Mouse (Mus musculus) urinary bladder, postnatal 25 days (tissue): Measurements from ENCODE around the gene Cysltr2.

Source experiments
- DNase-seq: peaks from one replicate; pipeline ENCODE4 v3.0.0; 2022; ENCODE audit warnings: low spot score

Cysltr2 gene

GRCm38 (mm10) chr14:73048937-73049336 lies at the start of gene Cysltr2:
Gene Cysltr2, minus strand, starts transcription at chr14:73049114.
- no peak for DNase-seq

GRCm38 (mm10) chr14:73094802-73095550 lies 46.1 kb upstream of the Cysltr2 start:
- no peak for DNase-seq

GRCm38 (mm10) chr14:73092871-73093270 lies 44.0 kb upstream of the Cysltr2 start:
- no peak for DNase-seq

- DNase-seq = no peak
Observed at GRCm38 (mm10) chr14:73088224-73088623, 39.3 kb upstream of the Cysltr2 start.

GRCm38 (mm10) chr14:73087746-73088145 lies 38.8 kb upstream of the Cysltr2 start:
- DNase-seq = no peak

- DNase-seq = no peak
Observed at GRCm38 (mm10) chr14:73087247-73087646, 38.3 kb upstream of the Cysltr2 start.

GRCm38 (mm10) chr14:73086425-73086824 lies 37.5 kb upstream of the Cysltr2 start:
- no peak for DNase-seq

- no peak for DNase-seq
Observed at GRCm38 (mm10) chr14:73083563-73083962, 34.6 kb upstream of the Cysltr2 start.

- no peak for DNase-seq
Observed at GRCm38 (mm10) chr14:73064460-73064859, 15.5 kb upstream of the Cysltr2 start.

- no peak for DNase-seq
Observed at GRCm38 (mm10) chr14:73058755-73059154, 9.8 kb upstream of the Cysltr2 start.

GRCm38 (mm10) chr14:73057764-73058163 lies 8.8 kb upstream of the Cysltr2 start:
- no peak for DNase-seq

- DNase-seq = no peak
Observed at GRCm38 (mm10) chr14:73056813-73057212, 7.9 kb upstream of the Cysltr2 start.

- DNase-seq = no peak
Observed at GRCm38 (mm10) chr14:73045199-73045928, 3.5 kb downstream of the Cysltr2 start.

- DNase-seq = no peak
Observed at GRCm38 (mm10) chr14:73041689-73042088, 7.2 kb downstream of the Cysltr2 start.

- DNase-seq = no peak
Observed at GRCm38 (mm10) chr14:73033290-73033689, 15.6 kb downstream of the Cysltr2 start.

- DNase-seq = no peak
Observed at GRCm38 (mm10) chr14:73031218-73031617, 17.7 kb downstream of the Cysltr2 start.

- no peak for DNase-seq
Observed at GRCm38 (mm10) chr14:73017272-73017671, 31.6 kb downstream of the Cysltr2 start.

- no peak for DNase-seq
Observed at GRCm38 (mm10) chr14:73015386-73015785, 33.5 kb downstream of the Cysltr2 start.

- no peak for DNase-seq
Observed at GRCm38 (mm10) chr14:73013723-73014544, 35.0 kb downstream of the Cysltr2 start.

- no peak for DNase-seq
Observed at GRCm38 (mm10) chr14:73001814-73002213, 47.1 kb downstream of the Cysltr2 start.

GRCm38 (mm10) chr14:73000325-73000724 lies 48.6 kb downstream of the Cysltr2 start:
- DNase-seq = peak; percentile 66

- DNase-seq = no peak
Observed at GRCm38 (mm10) chr14:72998111-72998510, 50.8 kb downstream of the Cysltr2 start.

- DNase-seq = no peak
Observed at GRCm38 (mm10) chr14:72986044-72986443, 62.9 kb downstream of the Cysltr2 start.
